Mouse (Mus musculus): Measurements from ENCODE around the gene Elavl4.

The Elavl4 gene

DNA sequence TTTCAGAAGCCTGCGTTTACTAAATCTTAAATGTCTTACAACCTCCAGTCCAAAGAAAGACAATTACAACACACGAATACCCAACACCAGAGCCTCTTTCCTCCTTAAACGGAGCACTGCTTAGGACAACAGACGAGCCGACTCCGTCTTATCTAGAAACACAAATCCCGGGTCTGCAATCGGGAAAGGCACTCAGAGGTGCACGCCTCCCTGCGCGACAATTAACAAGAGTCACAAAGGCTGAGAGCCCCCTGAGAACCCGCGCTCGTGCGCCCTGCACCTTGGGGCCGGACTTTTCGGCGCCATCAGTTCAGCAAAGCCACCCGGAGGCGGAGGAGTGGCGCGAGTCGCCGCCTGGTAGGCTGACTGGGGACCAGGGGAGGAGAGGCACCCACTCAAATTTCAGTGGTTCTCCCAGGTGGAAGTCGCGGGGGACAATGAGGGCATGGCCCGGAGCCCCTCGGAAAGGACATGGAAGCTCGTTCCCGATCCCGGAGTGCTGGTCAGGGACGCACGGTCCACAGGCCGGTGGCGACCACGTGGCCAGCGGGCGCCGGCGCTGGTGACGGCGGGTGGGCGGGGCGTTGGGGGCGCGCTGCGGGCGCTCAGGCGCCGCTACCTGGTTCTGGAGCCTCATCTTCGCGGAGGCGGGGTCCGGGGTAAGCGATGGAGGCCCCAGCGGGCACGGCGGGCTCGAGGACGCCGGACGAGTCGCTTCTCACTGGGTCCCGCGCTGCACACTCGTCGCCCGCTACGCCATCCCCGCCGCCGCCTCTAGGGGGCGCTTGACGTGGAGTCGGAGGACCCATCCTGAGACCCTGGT lies at the start of gene Elavl4:
Gene Elavl4 (minus strand): TSS at position 732 of the 823 bp plus-strand sequence.
- peak; percentile 81 to 84 for DNase-seq

DNA sequence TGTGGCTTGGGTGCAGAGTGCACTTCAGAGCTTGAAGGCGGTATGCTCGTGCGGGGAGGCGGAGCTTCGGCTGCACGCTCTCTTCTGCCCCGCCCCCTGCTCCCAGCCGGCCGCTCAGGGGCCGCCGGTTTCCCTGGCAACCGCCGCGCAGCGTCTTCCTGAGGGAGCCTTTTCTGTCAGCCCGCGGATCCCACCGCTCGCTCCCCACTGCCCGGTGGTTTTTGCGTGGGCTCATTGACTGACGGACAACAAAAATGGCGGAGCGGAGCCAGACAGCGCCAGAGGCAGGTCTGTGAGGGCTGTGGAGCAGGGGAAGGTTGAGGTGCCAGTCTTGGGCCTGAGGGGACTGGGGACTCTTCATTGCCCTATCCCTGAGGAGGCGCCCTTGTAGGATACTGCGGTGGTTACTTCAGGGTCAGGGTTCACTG lies 45.9 kb upstream of the Elavl4 start, which contains the start of gene Agbl4:
Gene Agbl4 (plus strand): TSS at position 44 of the 428 bp plus-strand sequence.
- peak; percentile 82 to 88 for DNase-seq

GRCm38 (mm10) chr4:110396221-110396620 lies 44.5 kb upstream of the Elavl4 start:
- no peak for DNase-seq

GRCm38 (mm10) chr4:110360568-110360967 lies 8.9 kb upstream of the Elavl4 start:
- no peak for DNase-seq

DNA sequence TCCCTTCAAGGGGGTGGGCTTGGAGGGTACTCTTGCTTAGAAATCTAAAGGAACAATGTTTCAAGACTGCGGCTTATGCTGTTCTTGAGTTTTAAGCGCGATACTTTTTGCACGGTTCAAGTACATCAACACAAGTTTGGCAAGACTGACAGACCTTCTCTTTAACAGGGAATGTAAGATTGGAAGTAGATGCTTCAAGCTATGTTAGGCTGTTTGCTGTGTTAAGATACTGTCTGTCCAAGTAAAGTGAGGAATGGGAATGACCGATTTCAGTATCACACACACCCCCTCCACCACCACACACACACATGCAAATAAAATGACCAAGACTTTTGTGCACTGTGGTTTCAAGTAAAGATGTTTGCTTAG lies 276 bp upstream of the Elavl4 start:
- DNase-seq, result no peak

GRCm38 (mm10) chr4:110350856-110351177 lies 892 bp downstream of the Elavl4 start:
- DNase-seq, result no peak

GRCm38 (mm10) chr4:110323912-110324311 lies 27.8 kb downstream of the Elavl4 start:
- DNase-seq, result no peak

- no peak for DNase-seq
Measured at GRCm38 (mm10) chr4:110312126-110312525, 39.6 kb downstream of the Elavl4 start.

GRCm38 (mm10) chr4:110306972-110307371 lies 44.7 kb downstream of the Elavl4 start:
- DNase-seq, result no peak

DNA sequence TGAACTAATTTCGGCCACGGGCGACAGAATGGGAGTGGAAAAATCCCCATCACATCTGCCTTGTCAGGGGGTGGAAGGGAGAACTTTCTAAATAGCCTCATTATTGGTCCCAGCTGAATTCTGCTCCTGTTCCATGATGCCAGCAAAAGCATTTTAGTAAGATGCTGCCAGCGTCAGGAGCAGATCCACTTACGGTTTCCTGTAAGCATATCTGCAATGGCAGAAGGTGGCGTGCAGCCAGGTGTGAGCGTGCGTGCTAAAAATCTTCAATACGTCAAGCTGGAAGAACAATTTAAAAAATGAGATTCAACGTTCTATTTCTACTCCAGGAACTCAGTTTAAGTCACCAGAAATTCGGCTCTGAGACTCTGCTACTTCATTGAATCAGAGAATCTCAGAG lies 45.1 kb downstream of the Elavl4 start:
- DNase-seq, result no peak

GRCm38 (mm10) chr4:110295793-110296192 lies 55.9 kb downstream of the Elavl4 start:
- no peak for DNase-seq

DNA sequence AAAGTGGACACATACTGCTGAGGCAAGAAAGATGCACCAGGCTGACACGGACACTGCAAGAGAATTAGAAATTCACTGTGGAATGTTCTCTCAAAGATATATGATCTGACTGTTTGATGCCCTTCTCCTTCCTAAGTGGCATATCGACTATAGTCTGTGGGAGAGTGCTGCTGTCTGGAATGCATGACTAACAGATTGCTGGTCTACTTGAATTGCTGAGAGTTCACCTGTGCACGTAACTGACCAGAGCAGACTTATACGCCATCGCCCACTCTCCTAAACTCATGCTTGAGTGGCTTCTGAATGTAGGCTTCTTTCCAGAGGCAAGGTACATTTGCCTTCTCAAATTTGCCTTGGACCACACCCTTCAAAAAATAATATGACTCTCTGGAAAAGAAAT lies 58.5 kb downstream of the Elavl4 start:
- DNase-seq, result no peak

DNA sequence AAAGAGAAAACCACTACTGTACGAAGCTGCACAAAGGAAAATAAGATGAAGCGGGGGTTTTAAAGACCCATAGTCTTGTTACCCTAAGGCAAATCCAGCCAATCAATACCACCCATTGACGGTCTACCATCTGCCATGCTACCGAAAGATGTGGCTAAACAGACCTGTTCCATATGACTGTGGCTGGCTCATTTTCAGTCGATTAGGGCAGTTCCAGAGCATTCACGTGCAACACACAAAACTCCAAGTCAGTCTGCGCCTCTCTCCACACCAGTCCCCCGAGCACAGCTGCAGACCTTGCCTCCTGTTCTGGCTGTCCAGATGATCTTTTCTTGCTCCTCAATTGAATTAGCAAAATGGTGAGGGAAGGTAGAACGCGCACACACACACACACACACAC lies 59.2 kb downstream of the Elavl4 start:
- no peak for DNase-seq

- no peak for DNase-seq
Measured at GRCm38 (mm10) chr4:110290544-110291095, 61.1 kb downstream of the Elavl4 start.

GRCm38 (mm10) chr4:110290056-110290455 lies 61.7 kb downstream of the Elavl4 start:
- no peak for DNase-seq

DNA sequence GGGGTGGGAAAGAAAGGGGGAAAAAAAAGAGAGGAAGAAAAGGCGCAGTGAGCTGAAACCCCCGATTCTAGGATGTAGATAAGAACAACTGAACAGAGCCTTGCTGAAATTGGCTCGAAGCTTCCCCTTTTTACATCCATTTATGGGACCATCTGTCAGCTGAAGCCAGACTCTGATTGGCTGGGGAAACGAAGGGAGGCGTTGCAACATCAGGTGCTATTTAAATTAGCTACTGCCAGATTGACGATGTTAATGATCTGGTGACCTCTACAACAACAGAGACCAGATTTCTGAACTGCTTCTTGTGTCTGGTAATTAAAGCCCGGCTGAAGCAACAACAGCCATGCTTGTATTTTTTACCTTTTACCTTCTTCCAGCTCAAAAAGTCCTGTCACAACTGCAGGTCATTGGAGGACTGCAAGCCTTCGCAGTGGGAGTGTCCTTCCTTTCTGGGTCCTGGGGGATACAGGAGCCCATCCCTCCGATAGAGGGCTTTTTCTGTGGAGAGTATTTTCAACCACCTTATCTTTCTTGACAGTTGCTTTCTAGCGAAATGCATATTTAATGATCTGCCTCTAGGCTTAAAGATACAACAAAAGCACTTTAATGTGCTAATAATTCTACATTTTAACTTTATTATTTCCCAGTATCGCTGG lies 64.2 kb downstream of the Elavl4 start:
- DNase-seq, result peak in 1 of 2 experiments; percentile 20

DNA sequence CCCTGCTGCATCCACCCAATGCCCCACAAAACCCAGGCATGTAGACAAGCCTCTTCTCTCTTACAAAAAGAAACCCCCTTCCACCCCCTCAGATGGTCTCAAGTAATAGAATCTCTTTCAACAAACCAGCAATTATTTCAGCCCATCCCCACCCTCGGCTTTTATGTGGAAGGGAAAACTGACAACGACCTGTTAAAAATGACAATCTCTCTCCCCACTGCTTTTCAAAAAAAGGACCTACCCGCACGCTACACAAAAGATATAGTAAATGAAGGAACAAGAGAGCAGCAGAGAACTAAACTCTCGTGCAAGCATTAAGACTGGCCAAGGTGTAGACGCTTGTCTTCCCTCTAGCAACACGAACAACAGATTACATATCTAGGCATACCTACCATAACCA lies 64.9 kb downstream of the Elavl4 start:
- DNase-seq, result no peak

- peak in 1 of 2 experiments; percentile 25 for DNase-seq
Measured at GRCm38 (mm10) chr4:110286371-110286781, 65.3 kb downstream of the Elavl4 start.

DNA sequence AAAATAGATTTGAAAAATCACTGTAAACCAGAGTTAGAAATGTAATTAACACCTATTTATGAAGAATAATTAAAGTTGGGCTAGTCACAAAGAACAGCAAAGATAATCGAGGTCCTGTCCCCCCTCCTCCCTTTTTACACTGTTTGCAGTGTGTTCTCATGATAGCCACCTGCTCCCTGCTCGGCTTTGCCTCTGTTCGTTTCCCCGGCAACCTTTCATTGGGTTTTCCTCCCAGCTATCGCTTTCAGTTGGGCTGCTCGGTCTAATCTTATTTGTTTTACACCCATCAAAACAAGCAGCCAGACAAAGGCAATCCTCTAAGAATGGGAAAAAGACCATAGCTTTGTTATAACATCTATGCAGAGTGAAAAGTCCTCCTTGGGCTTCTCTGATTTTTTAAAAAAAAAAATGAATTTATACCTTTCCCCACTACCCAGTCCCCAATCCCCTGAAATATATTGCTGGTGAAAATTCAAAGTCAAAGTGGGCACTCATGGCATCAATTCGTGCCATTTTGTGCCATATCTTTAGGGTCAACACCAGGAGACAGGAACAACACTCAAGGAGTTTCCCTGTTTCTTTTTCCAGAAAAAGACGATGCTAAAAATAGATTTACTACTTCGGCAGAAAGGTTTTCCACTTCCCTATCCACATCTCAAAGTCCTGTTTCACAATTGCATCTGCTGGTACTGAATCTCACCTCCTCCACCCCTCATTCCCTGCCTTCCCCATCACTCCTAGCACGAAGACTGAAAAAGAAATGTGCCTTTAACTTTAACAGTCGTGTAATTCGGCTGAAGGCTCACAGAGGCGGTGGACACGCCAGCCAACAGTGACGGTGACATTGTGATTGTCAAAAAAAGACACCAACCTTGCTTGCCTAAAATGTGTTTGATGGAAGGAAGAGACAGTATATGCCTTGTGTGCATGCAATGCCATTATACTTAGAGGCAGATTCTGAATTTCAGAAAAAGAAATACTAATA lies 66.1 kb downstream of the Elavl4 start:
- DNase-seq, result no peak

DNA sequence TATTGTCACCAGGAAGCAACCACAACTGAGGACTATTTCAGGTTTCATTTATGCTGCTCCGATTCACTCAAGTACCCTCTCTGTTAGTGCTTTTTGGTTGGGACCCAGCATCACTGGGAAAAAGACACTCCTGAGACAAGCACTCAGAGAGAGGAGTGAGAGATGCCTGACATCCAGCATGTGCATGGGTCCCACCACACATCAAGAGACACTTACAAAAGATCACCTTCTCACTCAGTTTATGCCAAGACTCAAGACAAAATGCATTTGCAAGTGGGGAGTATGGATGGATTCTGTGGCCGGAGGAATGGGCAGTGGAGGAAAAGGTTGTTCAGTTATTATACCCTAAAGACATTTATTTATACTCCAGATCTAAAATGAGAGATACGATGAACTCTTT lies 67.3 kb downstream of the Elavl4 start:
- no peak for DNase-seq

GRCm38 (mm10) chr4:110270046-110270445 lies 81.7 kb downstream of the Elavl4 start:
- DNase-seq, result no peak

GRCm38 (mm10) chr4:110266804-110267575 lies 84.7 kb downstream of the Elavl4 start:
- no peak for DNase-seq

All from kidney, postnatal 4 days (tissue).